Mouse (Mus musculus): Measurements from ENCODE around the gene Rps6ka4.

The Rps6ka4 gene

GRCm38 (mm10) chr19:6849506-6850068 is 9.2 kb upstream of the Rps6ka4 start:
- no peak for DNase-seq

GRCm38 (mm10) chr19:6847841-6848517 is 7.5 kb upstream of the Rps6ka4 start:
- DNase-seq: no peak

GRCm38 (mm10) chr19:6846050-6846449 is 5.6 kb upstream of the Rps6ka4 start:
- DNase-seq: no peak

DNA sequence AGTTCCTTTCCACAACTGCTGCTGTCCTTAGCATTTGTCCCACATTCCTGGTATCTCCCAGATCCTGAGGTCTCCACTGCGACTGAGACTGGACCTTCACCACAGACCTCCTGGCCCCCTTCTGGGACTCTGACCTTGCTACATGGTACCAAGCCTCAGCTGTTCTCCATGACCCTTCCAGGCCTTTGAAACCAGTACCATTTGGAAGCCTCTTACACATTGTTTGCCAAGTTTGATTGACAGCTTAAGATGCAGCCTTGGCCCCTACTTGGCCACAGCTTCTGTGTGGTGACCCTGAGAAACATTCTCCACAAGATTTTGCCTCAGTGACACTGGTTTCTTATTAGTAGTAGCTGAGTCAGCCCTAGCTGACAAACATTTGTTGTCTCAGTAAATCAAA is 1.9 kb upstream of the Rps6ka4 start:
- DNase-seq: no peak

- DNase-seq: no peak
Observed at GRCm38 (mm10) chr19:6841292-6841597, 809 bp upstream of the Rps6ka4 start.

- no peak for DNase-seq
Observed at GRCm38 (mm10) chr19:6839615-6840474, 591 bp downstream of the Rps6ka4 start.

DNA sequence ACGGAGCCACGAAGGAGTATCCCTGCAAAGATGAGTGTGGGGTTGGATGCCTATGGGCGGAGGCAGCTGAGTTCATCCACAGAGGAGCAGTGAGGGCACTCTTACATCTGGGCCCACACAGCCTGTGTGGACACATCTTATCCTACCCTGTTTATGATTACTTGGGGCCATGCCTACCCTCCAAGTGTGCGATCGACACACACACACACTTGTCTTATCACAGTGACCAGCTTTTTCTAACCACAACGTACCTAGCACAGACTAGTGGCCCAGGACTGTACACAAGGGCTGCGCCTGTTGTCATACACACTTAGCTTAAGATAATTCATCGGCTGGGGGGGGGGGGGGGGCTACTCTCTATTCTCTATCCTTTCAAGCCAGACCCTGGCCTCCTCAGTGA is 8.1 kb downstream of the Rps6ka4 start:
- no peak for DNase-seq

DNA sequence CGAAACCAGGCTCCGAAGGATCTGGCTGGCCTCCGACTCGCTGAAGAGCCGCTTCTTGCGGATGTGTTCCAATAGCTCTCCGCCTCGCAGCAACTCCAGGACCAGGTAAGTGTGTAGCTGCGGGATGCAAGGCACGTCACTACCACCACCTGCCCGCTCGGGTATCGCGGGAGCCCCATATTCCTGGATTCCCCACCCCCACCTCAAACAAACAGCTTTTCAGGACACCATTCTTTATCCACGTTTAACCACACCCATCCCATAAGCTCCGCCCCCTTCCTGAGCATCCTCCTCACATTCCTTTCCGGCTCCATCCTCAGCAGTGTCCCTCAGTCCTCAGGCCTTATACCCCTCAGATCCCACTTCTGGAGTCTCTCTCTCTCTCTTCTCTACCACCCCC is 9.1 kb downstream of the Rps6ka4 start:
- DNase-seq: no peak

DNA sequence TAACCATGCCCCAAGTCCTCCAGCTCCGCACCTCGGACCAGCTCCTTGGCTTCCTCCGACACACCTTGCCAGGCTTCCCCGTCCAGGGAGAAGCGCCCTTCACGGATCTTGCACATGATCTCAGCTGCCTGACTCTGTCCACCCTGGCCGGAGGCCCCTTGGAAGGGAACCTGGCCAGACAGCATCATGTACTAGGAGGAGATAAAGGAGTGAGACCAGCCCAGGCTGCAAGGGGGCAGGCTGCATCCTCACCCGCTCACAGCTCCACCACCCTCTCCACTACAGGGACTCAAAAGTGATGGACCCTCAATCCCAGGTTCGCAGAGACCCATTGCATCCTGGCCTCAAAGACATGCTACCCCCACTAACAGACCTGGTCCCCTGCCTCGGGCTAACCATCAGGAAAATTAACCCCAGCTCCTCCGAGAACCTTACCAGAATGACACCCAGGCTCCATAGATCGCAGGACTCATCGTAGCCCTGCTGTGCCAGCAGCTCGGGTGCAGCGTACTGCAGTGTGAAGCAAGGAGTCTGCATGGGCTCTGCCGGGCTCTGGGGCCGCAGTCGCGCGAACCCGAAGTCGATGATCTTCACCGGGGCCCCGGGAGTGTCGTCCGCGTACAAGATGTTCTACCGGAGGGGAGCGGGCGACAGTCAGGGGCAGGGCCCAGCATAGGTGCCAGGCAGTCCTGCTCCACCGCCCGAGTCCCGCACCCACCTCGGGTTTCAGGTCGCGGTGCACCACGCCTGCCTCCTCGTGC is 9.7 kb downstream of the Rps6ka4 start:
- DNase-seq: no peak

- no peak for DNase-seq
Observed at GRCm38 (mm10) chr19:6829870-6830555, 10.4 kb downstream of the Rps6ka4 start.

DNA sequence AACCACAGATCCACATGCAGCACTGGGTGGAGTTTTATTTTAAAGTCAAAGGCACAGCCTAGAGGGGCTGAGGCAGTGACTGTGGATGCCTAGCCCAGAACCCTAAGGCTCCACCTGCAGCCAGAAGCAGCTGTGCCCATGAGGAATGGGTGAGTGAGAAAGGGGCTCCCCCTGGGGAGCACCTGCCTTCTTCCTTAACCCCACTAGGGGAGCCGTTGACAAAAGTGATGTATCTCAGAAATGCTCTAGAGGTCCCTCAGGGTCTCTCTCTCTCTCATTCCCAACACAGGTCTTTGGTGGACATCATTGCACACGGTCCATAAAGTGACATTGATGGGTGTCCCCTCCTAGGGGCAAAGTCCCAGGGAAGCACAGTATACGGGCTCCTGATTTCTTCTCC is 11.4 kb downstream of the Rps6ka4 start:
- no peak for DNase-seq

DNA sequence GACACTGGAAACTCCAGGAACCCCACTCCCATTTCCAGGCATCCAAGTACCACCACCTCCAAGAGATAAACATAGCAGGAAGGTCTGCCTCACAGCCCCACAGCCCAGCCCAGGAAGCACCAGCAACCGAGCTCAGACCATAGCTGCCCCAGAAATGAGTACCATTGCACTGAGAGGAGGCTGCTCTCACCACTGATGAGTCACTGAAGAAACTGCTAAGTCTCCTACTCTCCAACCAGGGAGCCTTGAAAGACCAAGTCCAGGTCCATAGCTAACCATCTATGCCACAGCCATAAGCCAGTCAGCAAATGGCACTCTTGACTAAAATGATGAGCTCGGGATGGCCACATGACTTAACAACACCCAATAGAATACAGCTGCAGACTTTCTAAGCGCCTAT is 13.8 kb downstream of the Rps6ka4 start:
- DNase-seq: no peak

- DNase-seq: no peak
Observed at GRCm38 (mm10) chr19:6825384-6825783, 15.1 kb downstream of the Rps6ka4 start.

GRCm38 (mm10) chr19:6820538-6821195 is 19.8 kb downstream of the Rps6ka4 start:
- DNase-seq: no peak

- DNase-seq: no peak
Observed at GRCm38 (mm10) chr19:6819143-6819827, 21.2 kb downstream of the Rps6ka4 start.

- no peak for DNase-seq
Observed at GRCm38 (mm10) chr19:6814958-6815357, 25.5 kb downstream of the Rps6ka4 start.

- DNase-seq: no peak
Observed at GRCm38 (mm10) chr19:6814366-6814765, 26.1 kb downstream of the Rps6ka4 start.
